Mouse (Mus musculus): Measurements from ENCODE around the gene Tmsb10.

- TF ChIP-seq CTCF (IDR thresholded peaks at IDR 0.05) (no peak), EP300 (IDR thresholded peaks at IDR 0.05) (no peak)
Observed at GRCm38 (mm10) chr6:72971074-72971473, 12.5 kb upstream of the Tmsb10 start.

Data from lung, postnatal 0 days (tissue).